Mouse (Mus musculus): ENCODE results near the gene Setd4. TPM values are rescaled to one million over a fixed set of nuclear protein-coding genes. Genes with fewer than 3 reads are reported as not detected.

Setd4 gene
- polyA plus RNA-seq, 1 experiment from 2014 or later, result 10.4 TPM

DNA sequence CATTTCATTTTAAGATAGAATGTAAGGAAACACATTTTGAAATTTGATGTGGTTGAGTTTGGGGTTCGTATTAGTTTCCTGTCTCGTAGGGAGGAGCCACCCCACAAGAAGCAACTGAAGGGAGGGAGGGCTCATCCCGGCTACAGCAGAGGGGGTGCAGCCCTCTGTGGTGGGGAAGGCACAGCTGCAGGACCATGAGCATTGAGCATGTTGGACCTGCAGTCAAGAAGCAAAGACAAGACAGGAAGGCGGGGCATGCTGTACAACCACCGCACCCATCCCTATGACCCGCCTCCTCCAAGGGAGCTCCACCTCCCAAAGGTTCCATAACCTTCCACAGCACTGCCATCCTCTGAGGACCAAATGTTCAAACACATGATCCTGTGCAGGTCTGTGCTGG is 31.5 kb downstream of the Setd4 start:
- H3K4me3 ChIP-seq (replicated peaks), result no peak overlapping the region
- H3K9me3 ChIP-seq, result no peaks in the 10 kb centered on the region
- H3K4me2 ChIP-seq, result no peak overlapping the region
- whole genome bisulfite sequencing, result 88% methylated on average over 6 of the region's 6 CpGs
- no peak for ATAC-seq (ENCODE audit: insufficient read depth, low FRiP score, low read depth)
- H3K27me3 ChIP-seq (replicated peaks), result no peaks in the 10 kb centered on the region
- H3K4me1 ChIP-seq, result peaks cover 9% of the 10 kb centered on the region; the same call in 1 of the 2 replicates
- no peak overlapping the region for H3K27ac ChIP-seq
- no peaks in the 10 kb centered on the region for H3K36me3 ChIP-seq
- H3K9ac ChIP-seq, result no peak overlapping the region

DNA sequence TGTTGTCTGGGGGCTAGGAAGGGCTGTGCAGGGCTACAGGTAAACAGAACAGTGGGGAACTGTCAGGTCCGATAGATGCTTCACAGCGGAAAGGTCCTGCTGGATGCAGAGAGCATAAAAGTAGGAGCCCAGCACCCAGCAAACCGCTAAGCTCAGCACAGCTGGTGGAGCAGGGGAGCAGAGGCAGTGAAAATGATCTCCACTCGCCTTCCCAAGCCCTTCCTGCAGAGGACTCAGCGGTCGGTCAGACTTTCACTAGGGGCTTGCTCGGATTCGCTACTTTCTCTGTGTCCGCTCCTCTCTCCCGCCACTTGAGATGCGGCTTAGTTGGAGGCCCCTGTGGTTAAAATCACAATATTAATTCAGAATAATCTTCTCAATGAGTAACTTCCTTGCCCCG is 45.4 kb downstream of the Setd4 start:
- Histone ChIP-seq H3K4me1 (0 out of 2 replicates have a peak, but pooled peaks cover 4% of the 10 kb centered on the region), H3K9me3 (no peaks in the 10 kb centered on the region), H3K27me3 (replicated peaks) (no peaks in the 10 kb centered on the region), H3K27ac (no peak overlapping the region), H3K4me3 (replicated peaks) (no peak overlapping the region), H3K4me2 (peak overlapping the region; percentile 29), H3K9ac (no peak overlapping the region), H3K36me3 (no peaks in the 10 kb centered on the region)
- ATAC-seq (ENCODE audit: insufficient read depth, low FRiP score, low read depth), result no peak
- 24% methylated on average over 12 of the region's 12 CpGs for WGBS

DNA sequence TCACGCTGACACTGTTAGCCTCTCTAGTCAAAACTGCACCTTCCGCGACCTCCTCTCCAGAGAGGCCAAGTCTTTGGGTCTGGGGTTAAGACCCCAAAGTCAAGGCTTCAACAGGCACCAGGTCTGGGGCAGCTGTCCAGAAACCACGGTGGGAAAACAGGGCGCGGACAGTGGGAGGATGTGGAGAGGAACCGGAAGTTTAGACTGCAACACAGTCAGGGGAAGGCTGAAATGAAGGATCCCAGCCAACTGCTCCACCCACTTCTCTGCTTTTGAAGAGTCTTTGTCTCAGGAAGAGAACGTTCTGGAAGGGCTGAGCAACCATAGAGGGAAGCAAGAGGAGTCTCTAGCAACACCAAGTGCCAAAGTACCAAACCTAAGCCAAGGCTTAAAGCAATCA is 46.2 kb downstream of the Setd4 start:
- ATAC-seq (ENCODE audit: insufficient read depth, low FRiP score, low read depth), result no peak
- Histone ChIP-seq H3K36me3 (no peaks in the 10 kb centered on the region), H3K27ac (no peak overlapping the region), H3K4me2 (no peak overlapping the region), H3K9ac (no peak overlapping the region), H3K9me3 (no peaks in the 10 kb centered on the region), H3K4me3 (replicated peaks) (no peak overlapping the region), H3K4me1 (0 out of 2 replicates have a peak, but pooled peaks cover 4% of the 10 kb centered on the region), H3K27me3 (replicated peaks) (no peaks in the 10 kb centered on the region)
- 64% methylated on average over 8 of the region's 8 CpGs for WGBS

DNA sequence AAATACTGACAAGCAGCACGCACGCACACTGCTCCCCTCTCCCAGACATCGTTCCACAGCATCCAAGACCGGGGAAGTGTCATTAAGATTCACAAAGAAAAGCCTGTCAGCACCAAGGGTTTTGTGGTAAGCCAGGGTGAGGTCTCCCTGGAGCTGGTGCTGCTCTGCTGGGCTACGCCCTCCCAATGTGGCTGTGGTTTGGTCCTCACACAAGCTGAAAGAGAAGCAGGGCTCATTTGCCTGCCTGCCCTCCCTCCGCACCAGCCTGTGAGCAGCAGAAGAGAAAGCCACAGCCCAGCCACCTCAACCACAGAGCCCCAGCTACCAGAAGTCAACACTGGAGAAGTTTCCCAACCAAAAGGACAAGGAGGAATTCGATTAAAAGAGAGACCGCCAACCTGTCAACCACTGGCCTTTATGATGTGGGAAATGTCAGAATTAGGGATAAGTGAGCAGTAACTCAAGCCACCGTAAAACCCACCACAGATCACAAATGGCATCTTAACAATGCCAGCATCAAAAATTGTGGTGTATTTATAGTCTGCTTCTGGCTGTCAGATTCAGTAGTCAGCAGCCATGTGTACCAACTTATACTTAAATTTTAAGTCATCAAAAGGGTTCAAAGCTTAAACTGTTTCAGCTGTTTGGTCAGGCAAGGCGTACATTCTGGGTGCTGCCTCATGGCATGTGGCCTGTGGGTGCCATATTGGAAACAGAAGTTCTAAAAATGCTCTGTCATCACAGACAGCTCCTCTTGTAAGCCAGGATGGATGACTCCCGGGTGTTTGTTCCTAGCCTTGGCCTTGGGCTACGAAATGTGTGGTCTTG is 51.0 kb downstream of the Setd4 start:
- Histone ChIP-seq H3K4me2 (no peak overlapping the region), H3K9ac (no peak overlapping the region), H3K9me3 (no peaks in the 10 kb centered on the region), H3K27ac (no peak overlapping the region), H3K4me1 (0 out of 2 replicates have a peak, but pooled peaks cover 4% of the 10 kb centered on the region), H3K4me3 (replicated peaks) (no peak overlapping the region), H3K27me3 (replicated peaks) (no peaks in the 10 kb centered on the region), H3K36me3 (no peaks in the 10 kb centered on the region)
- 88% methylated on average over 12 of the region's 12 CpGs for WGBS
- ATAC-seq (ENCODE audit: insufficient read depth, low FRiP score, low read depth), result no peak

DNA sequence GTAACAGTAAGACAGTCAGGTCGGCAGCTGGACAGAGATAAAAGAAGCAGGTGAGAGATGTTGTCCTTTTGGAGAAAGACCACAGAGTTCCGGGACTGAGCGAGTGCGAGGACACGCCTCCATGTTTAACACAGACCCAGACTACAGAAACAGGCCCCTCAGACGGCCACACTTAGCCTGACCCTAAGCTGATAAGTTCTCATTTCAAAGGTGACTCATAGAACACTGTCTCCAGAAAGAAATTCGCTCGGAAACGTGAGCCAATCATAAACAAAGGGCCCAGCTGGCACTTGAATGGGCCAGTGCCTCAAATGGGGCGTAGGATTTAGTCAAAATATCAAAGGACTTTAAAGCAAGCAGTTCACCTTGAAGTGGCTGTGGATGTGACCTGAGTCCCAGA is 54.6 kb downstream of the Setd4 start:
- H3K27me3 ChIP-seq (replicated peaks), result no peaks in the 10 kb centered on the region
- H3K4me3 ChIP-seq (replicated peaks), result no peak overlapping the region
- no peak overlapping the region for H3K9ac ChIP-seq
- peak overlapping the region; percentile 46; the same call in 1 of the 2 replicates for H3K27ac ChIP-seq
- peak; percentile 71; the same call in 1 of the 2 replicates for ATAC-seq (ENCODE audit: insufficient read depth, low FRiP score, low read depth)
- H3K4me2 ChIP-seq, result no peak overlapping the region
- H3K4me1 ChIP-seq, result no peaks in the 10 kb centered on the region
- 28% methylated on average over 10 of the region's 10 CpGs for WGBS
- no peaks in the 10 kb centered on the region for H3K36me3 ChIP-seq
- H3K9me3 ChIP-seq, result no peaks in the 10 kb centered on the region

DNA sequence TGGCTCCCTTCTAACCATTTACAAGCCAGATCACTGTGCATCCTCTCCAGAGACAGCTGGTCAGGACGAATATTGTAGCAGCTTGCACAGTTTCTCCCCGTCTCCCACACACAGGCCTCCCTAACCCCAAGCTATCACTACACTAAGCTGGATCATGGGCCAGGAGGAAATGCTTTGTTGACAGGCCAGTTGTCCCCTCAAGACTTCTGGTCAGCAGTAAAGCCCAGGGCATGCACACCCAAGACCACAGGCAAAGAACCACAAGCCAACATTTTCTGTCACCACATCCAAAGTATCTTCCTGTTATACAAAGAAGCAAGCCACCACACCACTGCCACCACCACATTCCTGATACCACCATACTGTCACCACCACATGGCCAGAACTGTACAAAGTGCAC is 55.8 kb downstream of the Setd4 start:
- no peaks in the 10 kb centered on the region for H3K27me3 ChIP-seq (replicated peaks)
- no peaks in the 10 kb centered on the region for H3K4me1 ChIP-seq
- no peaks in the 10 kb centered on the region for H3K9me3 ChIP-seq
- no peak for ATAC-seq (ENCODE audit: insufficient read depth, low FRiP score, low read depth)
- H3K4me2 ChIP-seq, result no peak overlapping the region
- no peaks in the 10 kb centered on the region for H3K36me3 ChIP-seq
- 62% methylated on average over 2 of the region's 2 CpGs for WGBS
- no peak overlapping the region for H3K9ac ChIP-seq
- no peak overlapping the region for H3K27ac ChIP-seq
- no peak overlapping the region for H3K4me3 ChIP-seq (replicated peaks)

DNA sequence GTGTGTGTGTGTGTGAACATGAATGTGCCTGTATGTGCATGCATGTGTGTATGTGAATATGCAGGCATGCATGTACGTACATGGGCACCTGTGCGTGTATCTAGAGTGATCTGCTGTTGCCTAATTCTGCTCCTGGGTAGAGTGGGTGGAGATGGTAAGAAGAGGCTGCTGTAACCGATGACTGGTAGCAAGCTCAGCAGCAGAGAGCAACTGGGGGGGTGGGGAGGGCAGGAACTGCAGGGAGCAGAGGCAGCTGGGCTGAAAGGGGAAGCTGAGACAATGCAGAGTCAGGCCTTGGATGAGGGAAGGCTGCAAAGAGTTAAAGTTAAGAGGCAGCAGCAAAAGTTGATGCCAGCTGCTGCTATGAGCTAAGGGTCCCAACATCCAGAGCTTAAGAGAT is 56.7 kb downstream of the Setd4 start:
- Histone ChIP-seq H3K9ac (no peak overlapping the region), H3K27ac (peak overlapping the region; percentile 41; the same call in 1 of the 2 replicates), H3K4me1 (no peaks in the 10 kb centered on the region), H3K36me3 (no peaks in the 10 kb centered on the region), H3K9me3 (no peaks in the 10 kb centered on the region), H3K4me3 (replicated peaks) (no peak overlapping the region), H3K27me3 (replicated peaks) (no peaks in the 10 kb centered on the region), H3K4me2 (no peak overlapping the region)
- WGBS, result 58% methylated on average over 3 of the region's 3 CpGs
- ATAC-seq (ENCODE audit: insufficient read depth, low FRiP score, low read depth), result no peak

DNA sequence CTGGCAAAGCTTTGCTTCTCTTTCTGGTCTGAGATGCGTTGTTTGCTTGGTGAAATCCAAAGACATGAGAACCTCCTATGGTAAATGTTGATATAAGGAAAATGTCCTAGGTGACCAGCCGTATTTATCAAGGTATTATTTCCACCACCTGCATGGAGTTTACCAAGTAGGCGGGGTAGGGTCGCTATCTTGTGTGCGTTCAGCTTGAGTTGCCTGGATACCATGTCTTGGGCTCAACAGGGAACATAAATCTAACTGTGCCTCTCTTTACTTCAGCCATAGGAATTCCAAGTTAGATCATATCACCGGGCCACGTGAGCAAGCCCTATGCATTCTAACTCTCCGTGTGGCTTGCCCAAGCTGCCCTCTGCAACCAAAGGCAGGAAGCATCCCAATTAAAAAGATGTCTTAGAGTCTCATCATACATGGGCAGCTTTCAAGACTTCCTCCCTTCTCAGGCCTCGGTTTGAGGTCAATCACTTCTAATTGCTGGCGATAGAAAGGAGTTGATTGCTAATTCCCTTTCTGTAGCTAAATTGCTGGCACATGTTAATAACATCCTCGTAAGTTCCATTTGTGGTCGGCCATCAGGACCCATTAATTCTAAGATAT is 57.4 kb downstream of the Setd4 start:
- H3K9me3 ChIP-seq, result no peaks in the 10 kb centered on the region

DNA sequence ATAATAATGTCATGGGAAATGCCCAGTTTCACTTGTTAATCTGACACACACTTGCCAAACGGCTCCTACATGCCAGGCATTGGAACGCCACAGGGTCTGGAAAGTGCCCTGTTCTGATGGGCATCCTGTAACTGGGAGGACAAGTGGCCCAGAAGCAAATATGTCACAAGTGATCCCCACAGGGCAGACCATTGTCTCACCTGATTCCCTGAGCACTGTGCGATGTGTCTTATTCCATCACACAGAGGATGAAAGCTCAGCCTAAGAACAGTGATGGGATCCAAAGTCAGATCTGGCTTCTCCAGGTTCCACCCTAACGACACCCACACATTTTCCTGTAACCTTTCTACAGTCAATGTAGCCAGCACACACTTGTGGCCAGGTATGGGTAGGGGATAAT is 58.9 kb downstream of the Setd4 start:
- H3K36me3 ChIP-seq, result no peaks in the 10 kb centered on the region
- ATAC-seq (ENCODE audit: insufficient read depth, low FRiP score, low read depth), result no peak
- WGBS, result 80% methylated on average over 4 of the region's 4 CpGs
- no peak overlapping the region for H3K9ac ChIP-seq
- H3K4me1 ChIP-seq, result no peaks in the 10 kb centered on the region
- no peaks in the 10 kb centered on the region for H3K9me3 ChIP-seq
- H3K4me2 ChIP-seq, result no peak overlapping the region
- no peaks in the 10 kb centered on the region for H3K27me3 ChIP-seq (replicated peaks)
- H3K4me3 ChIP-seq (replicated peaks), result no peak overlapping the region
- no peak overlapping the region for H3K27ac ChIP-seq

More for the DNA sequence above, 57.4 kb downstream of the Setd4 start:
- Histone ChIP-seq H3K4me3 (replicated peaks) (no peak overlapping the region), H3K27ac (peak overlapping the region; percentile 59; the same call in 1 of the 2 replicates), H3K4me1 (no peaks in the 10 kb centered on the region), H3K4me2 (no peak overlapping the region), H3K27me3 (replicated peaks) (no peaks in the 10 kb centered on the region), H3K9ac (no peak overlapping the region), H3K36me3 (no peaks in the 10 kb centered on the region)
- ATAC-seq (ENCODE audit: insufficient read depth, low FRiP score, low read depth), result peak; percentile 85
- 58% methylated on average over 12 of the region's 12 CpGs for WGBS

DNA sequence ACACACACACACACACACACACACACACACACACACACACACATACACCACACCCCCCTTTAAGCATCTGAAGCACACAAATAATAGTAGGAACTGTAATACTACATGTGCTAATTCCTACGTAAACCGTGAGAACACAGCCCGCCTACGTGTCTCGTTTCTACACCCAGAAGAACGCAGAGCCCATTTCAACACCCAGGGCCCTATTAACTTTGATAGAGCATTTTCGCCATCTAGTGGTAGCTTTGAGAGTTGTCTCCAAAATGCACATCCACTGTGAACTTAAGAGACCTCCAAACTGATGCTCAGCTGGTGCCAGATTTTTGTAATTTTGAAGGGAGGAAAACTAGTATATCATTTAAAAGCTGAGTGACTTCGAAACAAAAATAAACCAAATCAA is 60.2 kb downstream of the Setd4 start:
- H3K27me3 ChIP-seq (replicated peaks), result no peaks in the 10 kb centered on the region
- no peaks in the 10 kb centered on the region for H3K9me3 ChIP-seq
- peak; percentile 24; the same call in 1 of the 2 replicates for ATAC-seq (ENCODE audit: insufficient read depth, low FRiP score, low read depth)
- H3K4me3 ChIP-seq (replicated peaks), result no peak overlapping the region
- H3K36me3 ChIP-seq, result no peaks in the 10 kb centered on the region
- no peak overlapping the region for H3K27ac ChIP-seq
- 1% methylated on average over 8 of the region's 8 CpGs for WGBS
- no peak overlapping the region for H3K9ac ChIP-seq
- peak overlapping the region; percentile 14; the same call in 1 of the 2 replicates for H3K4me2 ChIP-seq
- H3K4me1 ChIP-seq, result no peaks in the 10 kb centered on the region

DNA sequence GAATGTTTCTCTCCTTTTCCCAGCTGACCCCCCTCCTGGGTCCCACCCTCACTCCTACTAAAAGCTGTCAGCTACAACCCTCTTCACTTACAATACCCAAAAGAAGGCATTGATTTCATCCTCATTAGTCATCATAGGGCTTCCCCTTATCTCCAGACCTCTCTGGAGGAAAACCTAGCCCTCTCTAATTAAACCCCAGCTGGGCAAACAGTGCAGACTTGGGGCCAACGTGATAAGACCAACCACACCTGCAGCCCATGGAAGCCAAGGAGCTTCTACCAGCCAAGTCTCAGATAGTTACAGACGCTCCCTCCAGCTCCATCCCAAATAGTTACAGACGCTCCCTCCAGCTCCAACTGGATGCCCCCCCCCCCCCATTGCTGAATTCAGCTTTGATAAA is 64.0 kb downstream of the Setd4 start:
- ATAC-seq (ENCODE audit: insufficient read depth, low FRiP score, low read depth), result peak; percentile 88

DNA sequence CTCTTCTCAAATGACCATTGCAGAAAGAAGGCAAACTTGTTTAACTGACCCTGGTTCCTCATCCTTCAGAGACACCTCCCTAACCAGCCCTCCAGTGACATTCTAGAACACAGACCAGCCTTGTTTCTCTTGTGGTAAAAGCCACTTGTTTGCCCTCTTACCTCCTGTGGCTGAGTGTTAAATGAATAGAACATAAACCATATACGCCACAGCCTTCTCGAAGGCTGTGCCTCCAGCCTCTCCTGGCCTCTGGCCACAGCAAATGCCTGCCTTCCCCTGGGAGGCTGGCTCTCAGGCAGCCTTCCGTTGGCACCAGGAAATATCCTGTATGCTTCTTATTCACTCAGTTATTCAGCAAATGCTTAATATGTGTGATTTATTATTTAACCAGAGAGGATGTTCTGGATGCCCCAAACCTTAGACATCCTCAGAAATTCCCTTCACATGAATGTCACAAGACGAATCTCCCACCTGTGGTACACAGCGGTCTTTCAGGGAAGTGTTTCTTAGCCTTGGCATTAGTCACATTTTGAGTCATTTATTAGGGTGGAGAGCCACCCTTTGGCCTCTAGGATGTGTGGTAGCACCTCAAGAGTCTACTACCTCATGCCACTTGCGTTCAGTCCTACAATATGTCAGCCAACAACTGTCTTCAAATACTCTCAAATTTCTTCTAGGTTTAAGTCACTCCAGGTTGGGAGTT is 68.6 kb downstream of the Setd4 start:
- no peak overlapping the region for H3K4me3 ChIP-seq (replicated peaks)
- no peak overlapping the region for H3K27ac ChIP-seq
- no peaks in the 10 kb centered on the region for H3K9me3 ChIP-seq
- H3K4me1 ChIP-seq, result no peaks in the 10 kb centered on the region
- no peak for ATAC-seq (ENCODE audit: insufficient read depth, low FRiP score, low read depth)
- H3K27me3 ChIP-seq (replicated peaks), result no peaks in the 10 kb centered on the region
- no peak overlapping the region for H3K4me2 ChIP-seq
- WGBS, result 75% methylated on average over 6 of the region's 6 CpGs
- no peak overlapping the region for H3K9ac ChIP-seq
- H3K36me3 ChIP-seq, result no peaks in the 10 kb centered on the region

More for the DNA sequence above, 64.0 kb downstream of the Setd4 start:
- Histone ChIP-seq H3K4me3 (replicated peaks) (no peak overlapping the region), H3K27ac (no peak overlapping the region), H3K9ac (no peak overlapping the region), H3K27me3 (replicated peaks) (no peaks in the 10 kb centered on the region), H3K36me3 (no peaks in the 10 kb centered on the region), H3K4me2 (no peak overlapping the region), H3K4me1 (no peaks in the 10 kb centered on the region), H3K9me3 (no peaks in the 10 kb centered on the region)
- WGBS, result 38% methylated on average over 3 of the region's 3 CpGs

All from stomach, embryonic 15.5 days (tissue).